25 mouse cellular contexts compared by ENCODE assay signal in the genomic region with DNA sequence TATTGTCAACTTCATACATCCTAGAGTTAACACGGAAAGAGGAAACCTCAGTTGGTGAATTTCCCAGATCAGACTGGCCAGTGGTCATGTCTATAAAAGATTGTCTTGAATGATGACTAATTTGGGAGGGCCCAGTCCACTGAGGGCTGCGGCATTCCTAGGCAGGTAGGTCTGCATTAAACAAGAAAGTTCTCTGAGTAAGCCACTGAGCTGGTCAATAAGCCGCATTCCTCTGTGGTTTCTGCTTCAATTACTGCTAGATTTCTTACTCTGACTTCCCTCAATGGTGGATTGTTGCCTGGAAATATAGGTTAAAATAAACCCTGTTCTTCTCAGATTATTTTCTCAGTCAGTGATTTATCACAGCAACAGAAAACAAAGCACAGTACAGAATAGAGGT. TPM values are rescaled to one million over a fixed set of nuclear protein-coding genes. Genes with fewer than 3 reads are reported as not detected.
DNase-seq lines count a peak whose midpoint lies in the region; ATAC-seq and TF ChIP-seq lines count a peak whose summit lies in the region.
"Had no signal": no experiment of that assay in that cellular context is flagged by ENCODE, and none has a peak within 500 bp of the region (broad histone marks: within the 10 kb centered on the region; RNA-seq: fewer than 3 reads in every experiment).

No protein-coding gene starts in this region.

- H3K4me1 ChIP-seq in kidney, adult 2 months (ENCODE audit: control insufficient read depth, insufficient read depth, low read length), result no peaks in the 10 kb centered on the region
- H3K4me1 ChIP-seq: embryonic facial prominence, embryonic 12.5 days; forebrain, embryonic 10.5 days had no signal

- ATAC-seq in Patski, result peak; percentile 96
- ATAC-seq: CD4-positive, CD25-positive, alpha-beta regulatory T cell, adult 4 months; forebrain, embryonic 14.5 days; forebrain, embryonic 16.5 days had no signal

- CTCF ChIA-PET in Patski (lab: Charles Lee), result no interaction called here

- H3K27ac ChIP-seq in kidney, adult 2 months (ENCODE audit: insufficient read depth, low read depth, low read length), result no peak overlapping the region
- H3K27ac ChIP-seq: embryonic facial prominence, embryonic 10.5 days; embryonic facial prominence, embryonic 12.5 days; forebrain, embryonic 10.5 days; forebrain, embryonic 12.5 days had no signal

- H3ac ChIP-seq in myocyte (ENCODE audit: control insufficient read depth, insufficient read length), result no peak overlapping the region

- in situ Hi-C loops in Patski (cut with MboI; ENCODE audit: low pct_unique_long_range_greater_than_20kb), result no loop called here

- H3K4me3 ChIP-seq in myocyte, result no peak overlapping the region
- no peak overlapping the region for H3K4me3 ChIP-seq in kidney, adult 2 months (ENCODE audit: insufficient read depth, low read depth, low read length)
- H3K4me3 ChIP-seq: embryonic facial prominence, embryonic 10.5 days; embryonic facial prominence, embryonic 12.5 days; forebrain, embryonic 10.5 days; forebrain, embryonic 12.5 days had no signal

- intact Hi-C loops in left cerebral cortex, postnatal 10 days (cut with DNase I), result no loop called here

- H3K79me2 ChIP-seq in myocyte (ENCODE audit: control insufficient read depth, insufficient read depth), result no peaks in the 10 kb centered on the region

- DNase-seq in 3T3-L1 (ENCODE audit: low read depth, low spot score) (peak; percentile 89), Patski (ENCODE audit: low read depth, low spot score) (peak; percentile 38)
- peak; percentile 65 for DNase-seq in Muller cell, postnatal 12 days (ENCODE audit: inconsistent ontology term)
- no peak for DNase-seq in heart, adult 9 months (ENCODE audit: low spot score in 2 of 2)
- no peak for DNase-seq in left cerebral cortex, postnatal 10 days (ENCODE audit: extremely low spot score in 1 of 2, low spot score in 2 of 2)
- DNase-seq in kidney, adult 2 months, result no peak
- DNase-seq in lung, postnatal 4 days, result no peak
- DNase-seq: adrenal gland, adult 2 months; adrenal gland, postnatal 10 days; adrenal gland, postnatal 25 days; cerebellum, adult 11 months; cerebellum, adult 18-20 months; cerebellum, adult 9-10 months; cerebellum, postnatal 10 days; cerebellum, postnatal 25 days had no signal

- WGBS in kidney, adult 2 months, result 81% methylated on average over 3 of the region's 3 CpGs

- peak overlapping the region; percentile 21 for H3K4me2 ChIP-seq in myocyte (ENCODE audit: low read depth)
- H3K4me2 ChIP-seq: embryonic facial prominence, embryonic 12.5 days; forebrain, embryonic 12.5 days had no signal

- H3K27me3 ChIP-seq in Patski (no peaks in the 10 kb centered on the region), myocyte (ENCODE audit: control insufficient read depth, insufficient read depth, insufficient read length) (no peaks in the 10 kb centered on the region)
- H3K27me3 ChIP-seq in kidney, adult 2 months (replicated peaks; ENCODE audit: control insufficient read depth, insufficient read depth, low read length), result no peaks in the 10 kb centered on the region
- H3K27me3 ChIP-seq: CH12.LX; embryonic facial prominence, embryonic 12.5 days; forebrain, embryonic 12.5 days had no signal

- no peaks in the 10 kb centered on the region for H3K36me3 ChIP-seq in myocyte (ENCODE audit: control insufficient read depth, insufficient read depth)
- H3K36me3 ChIP-seq in kidney, adult 2 months (ENCODE audit: control insufficient read depth, insufficient read depth, low read length), result no peaks in the 10 kb centered on the region
- H3K36me3 ChIP-seq: embryonic facial prominence, embryonic 10.5 days; embryonic facial prominence, embryonic 12.5 days; forebrain, embryonic 10.5 days; forebrain, embryonic 12.5 days; G1E had no signal

- TF ChIP-seq CTCF in Patski (IDR thresholded peaks at IDR 0.05), result no peak
- no peak for TF ChIP-seq CTCF in kidney, adult 2 months (conservative IDR thresholded peaks at IDR 0.05; ENCODE audit: insufficient read depth, insufficient read length, low read depth, low read length)

- TF ChIP-seq POLR2A in myocyte (IDR thresholded peaks at IDR 0.05; ENCODE audit: insufficient read length, low read depth), result no peak
- no peak for TF ChIP-seq POLR2A in kidney, adult 2 months (IDR thresholded peaks at IDR 0.05; ENCODE audit: low read depth, low read length)

- POLR2A ChIA-PET in Patski (lab: Charles Lee), result no interaction called here

TF ChIP-seq in myocyte, 11 proteins besides CTCF, POLR2A, EP300 and RAD21:
- TF ChIP-seq SRF (IDR thresholded peaks at IDR 0.05; ENCODE audit: control insufficient read depth, insufficient read length, low read depth) (no peak), CEBPB (IDR thresholded peaks at IDR 0.05; ENCODE audit: insufficient read depth, poor library complexity, severe bottlenecking) (no peak), E2F4 (IDR thresholded peaks at IDR 0.05; ENCODE audit: insufficient read depth) (no peak), MAX (IDR thresholded peaks at IDR 0.05; ENCODE audit: low read depth) (no peak), REST (IDR thresholded peaks at IDR 0.05; ENCODE audit: insufficient read depth, insufficient read length) (no peak), POLR2AphosphoS2 (IDR thresholded peaks at IDR 0.05; ENCODE audit: insufficient read length, low read depth) (no peak), MYOD1 (IDR thresholded peaks at IDR 0.05; ENCODE audit: control insufficient read depth in 1 of 3, insufficient read length in 2 of 3, low read depth in 2 of 3) (no peak), TCF12 (IDR thresholded peaks at IDR 0.05; ENCODE audit: insufficient read depth, poor library complexity, severe bottlenecking) (no peak), MYOG (IDR thresholded peaks at IDR 0.05; ENCODE audit: control insufficient read depth in 1 of 3, insufficient read depth in 1 of 3, insufficient read length in 2 of 3, low read depth in 2 of 3) (no peak), USF1 (IDR thresholded peaks at IDR 0.05; ENCODE audit: low read depth) (no peak), TCF3 (IDR thresholded peaks at IDR 0.05; ENCODE audit: insufficient read length, low read depth) (no peak)

RNA-seq across cellular contexts. Expression of gene Fzd1, which starts 30.6 kb away (rescaled TPM):
- 30.1 TPM for polyA plus RNA-seq in Patski (2021)
- 13.1 TPM for polyA plus RNA-seq in myocyte (2012; fragmentation: generic; extraction: Trizol)
- total RNA-seq in left cerebral cortex, postnatal 10 days (2021), result 10 to 100 TPM; 12.3 to 17.8 TPM
- polyA plus RNA-seq in kidney, adult 2 months (2012; rRNA removed), result 49.4 and 58.6 TPM in 2 replicates
- total RNA-seq: CH12.LX had no signal
- polyA plus RNA-seq: CD4-positive, CD25-positive, alpha-beta regulatory T cell, adult 4 months; G1E had no signal

Comparison
In these comparisons a context has a peak if more than half of its experiments do, and no peak if none do; other contexts are left out.
1. DNase-seq: peak in 3T3-L1 (single experiment), Muller cell, postnatal 12 days (single experiment) and Patski (single experiment); none in heart, adult 9 months (0 of 2), left cerebral cortex, postnatal 10 days (0 of 2), kidney, adult 2 months (single experiment) and lung, postnatal 4 days (0 of 2).